Mouse (Mus musculus): ENCODE data around the gene Slc12a8. TPM values are rescaled to one million over a fixed set of nuclear protein-coding genes. Genes with fewer than 3 reads are reported as not detected.

Gene Slc12a8
- total RNA-seq, 2 experiments from 2014 or later, result 0.31 to 0.47 TPM

DNA sequence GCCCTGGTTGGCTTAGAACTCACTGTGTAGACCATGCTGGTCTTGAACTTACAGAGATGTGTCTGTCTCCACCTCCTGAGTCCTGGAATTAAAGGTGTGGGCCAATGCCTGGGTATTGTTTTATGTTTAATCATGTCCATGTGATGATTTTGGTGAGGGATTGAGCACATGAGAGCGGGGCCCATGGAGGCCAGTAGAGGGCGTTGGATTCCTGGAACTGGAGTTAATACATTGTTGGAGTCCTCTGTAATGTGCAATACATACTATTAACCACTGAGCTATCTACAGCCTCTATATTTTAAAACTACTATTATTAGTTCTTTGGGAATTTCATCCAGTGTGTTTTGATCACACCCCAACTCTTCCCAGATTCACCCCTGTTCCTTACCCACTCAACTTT, 27.2 kb downstream of the Slc12a8 start:
- no peak for DNase-seq

DNA sequence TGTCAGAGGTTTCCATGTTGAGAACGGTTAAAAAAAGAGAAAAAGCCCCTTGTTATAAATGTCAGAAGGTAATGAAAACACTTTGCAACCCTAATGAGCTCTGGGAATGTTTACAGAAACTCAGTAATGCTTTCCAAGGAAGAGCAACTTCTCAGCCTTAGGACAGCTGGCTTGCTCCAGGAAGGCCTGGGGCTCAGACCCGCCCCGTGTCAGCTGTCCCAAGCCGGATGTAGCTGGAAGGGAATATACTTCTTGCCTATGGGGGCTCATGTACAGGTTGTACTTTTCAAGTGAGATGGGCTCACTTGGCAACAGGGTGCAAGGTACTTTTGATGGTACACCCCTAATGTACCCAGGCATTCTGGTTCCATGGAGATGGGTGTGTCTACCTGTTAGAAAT, 28.4 kb downstream of the Slc12a8 start:
- DNase-seq, result no peak

DNA sequence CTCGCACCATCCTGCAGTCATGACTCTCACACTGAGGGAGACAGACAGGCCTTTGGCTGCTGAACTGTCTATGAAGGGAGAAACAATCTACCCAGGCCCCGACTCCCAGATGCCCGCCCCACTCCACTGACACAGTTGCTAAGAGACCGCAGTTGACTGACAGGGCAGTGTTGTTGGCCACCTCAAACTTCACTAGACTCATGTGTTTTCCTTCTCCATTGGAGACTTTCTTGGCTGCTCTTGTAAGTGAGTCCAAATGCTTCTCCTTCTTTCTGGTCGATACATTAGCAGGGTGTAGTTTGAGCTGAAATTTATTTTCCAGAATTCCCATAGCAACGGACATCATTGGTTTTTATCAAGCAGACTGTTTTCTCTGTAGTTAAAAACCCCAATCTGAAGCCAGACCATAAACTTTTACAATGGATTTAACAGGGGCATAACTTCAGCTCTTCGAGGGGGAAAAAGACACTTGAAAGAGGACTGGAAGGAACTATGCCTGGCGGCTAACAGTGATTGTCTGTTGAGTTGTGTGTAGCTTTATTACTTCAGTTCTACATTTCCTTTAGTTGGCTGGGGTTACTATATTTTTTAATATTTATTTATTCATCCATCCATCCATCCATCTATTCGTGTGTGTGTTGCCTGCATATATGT, 36.7 kb downstream of the Slc12a8 start:
- no peak for DNase-seq

DNA sequence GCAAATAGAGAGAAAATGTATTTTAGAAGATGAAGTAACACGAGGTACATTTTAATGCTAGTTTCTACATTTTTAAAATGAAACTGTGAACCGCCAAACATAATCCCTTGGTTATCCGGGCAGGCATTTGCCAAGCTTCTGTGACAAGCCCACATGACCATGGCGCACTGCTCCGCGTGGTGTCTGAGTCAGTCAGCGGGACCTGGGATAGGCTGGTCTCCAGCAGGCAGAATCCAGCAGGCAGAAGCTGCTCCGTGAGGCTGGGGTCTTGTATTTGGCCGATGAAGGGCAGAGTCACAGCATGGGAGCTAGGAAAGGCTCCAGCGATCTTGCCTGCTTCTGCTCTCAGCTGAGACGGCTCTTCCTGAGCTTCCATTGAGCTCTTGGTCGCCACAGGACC, 41.0 kb downstream of the Slc12a8 start:
- no peak for DNase-seq

DNA sequence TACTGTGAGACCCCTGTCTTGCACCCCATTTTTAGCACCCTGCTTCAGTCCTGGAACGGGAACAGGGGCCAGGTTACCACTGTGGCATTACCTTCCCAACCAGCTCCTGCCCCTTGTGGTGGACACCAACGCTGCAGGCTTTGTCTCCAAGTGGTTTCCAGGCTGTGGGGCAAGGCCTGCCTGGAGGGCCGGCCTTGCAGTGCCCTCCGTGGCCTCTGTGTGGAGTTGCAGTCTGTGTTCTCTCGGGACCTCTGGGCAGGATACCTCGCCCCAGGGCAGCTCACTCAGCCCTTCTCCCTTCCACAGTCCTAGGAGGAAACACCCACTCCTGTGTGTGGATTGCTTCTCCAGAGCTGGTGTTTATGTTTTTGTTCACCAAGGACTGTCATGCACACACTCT, 43.2 kb downstream of the Slc12a8 start:
- peak; percentile 93 for DNase-seq

DNA sequence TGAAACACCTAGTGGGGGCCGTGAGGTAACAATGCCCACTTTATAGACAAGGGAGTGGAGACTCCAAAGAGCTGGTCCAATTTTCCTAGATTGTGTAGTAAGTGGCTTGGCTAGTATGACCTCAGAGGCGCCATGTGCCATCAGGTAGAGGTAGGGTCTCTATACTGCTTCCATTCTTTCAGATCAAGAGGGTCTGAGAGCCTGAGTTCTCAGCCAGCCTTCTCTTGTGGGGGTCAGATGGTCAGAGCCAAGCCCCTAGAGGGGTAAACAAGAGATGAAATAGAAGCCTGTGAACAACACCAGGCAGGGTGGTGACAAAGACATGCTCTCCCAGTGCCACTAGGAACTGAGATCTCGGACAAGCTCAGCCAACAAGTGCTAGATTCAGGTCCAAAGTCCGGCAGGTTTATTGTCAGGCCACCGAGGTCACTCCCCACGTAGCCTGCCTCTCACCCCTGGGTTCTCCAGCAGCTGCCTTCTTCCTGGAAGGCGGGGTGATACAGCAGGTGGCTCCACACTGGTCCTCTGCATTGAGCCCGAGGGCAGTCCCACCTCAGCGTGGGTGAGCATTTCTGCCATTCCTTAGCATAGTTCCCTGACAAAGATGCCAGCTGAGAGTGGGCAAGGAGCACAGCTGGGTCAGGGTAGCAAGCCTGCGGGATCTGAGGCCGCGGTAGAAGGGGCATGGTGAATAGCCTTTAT, 44.3 kb downstream of the Slc12a8 start:
- DNase-seq, result no peak

DNA sequence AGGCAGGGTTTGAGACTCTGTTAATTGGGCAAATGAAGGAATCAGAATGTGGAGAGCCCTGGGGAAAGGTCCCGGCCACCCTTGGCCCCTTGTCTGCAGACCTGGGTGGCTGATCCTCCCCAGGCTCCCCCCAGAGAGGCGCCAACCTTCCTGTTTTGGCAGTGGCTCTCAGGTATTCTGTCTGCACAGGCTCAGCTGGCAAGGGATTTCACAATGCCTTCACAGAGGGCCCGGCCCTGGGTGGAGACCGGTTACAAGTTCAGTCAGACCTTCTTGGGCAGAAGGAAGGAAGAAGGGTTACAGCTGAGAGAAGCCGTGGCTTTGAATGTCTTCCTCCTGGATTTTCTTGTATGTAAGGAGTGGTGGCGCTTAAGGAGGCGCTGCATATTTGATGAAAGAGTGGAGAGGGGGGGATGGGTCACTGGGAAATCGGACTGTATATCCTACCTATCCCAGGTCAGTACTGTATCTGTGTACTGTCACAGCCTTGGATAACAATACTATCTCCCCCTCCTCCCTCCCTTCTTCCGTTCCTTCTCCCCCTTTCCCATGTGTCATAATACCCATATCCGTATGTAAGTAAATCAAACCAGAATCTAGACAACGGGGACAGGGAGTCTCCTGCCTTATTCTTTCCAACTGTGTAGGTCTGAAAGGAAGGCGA, 45.9 kb downstream of the Slc12a8 start:
- peak; percentile 67 to 84 for DNase-seq

DNA sequence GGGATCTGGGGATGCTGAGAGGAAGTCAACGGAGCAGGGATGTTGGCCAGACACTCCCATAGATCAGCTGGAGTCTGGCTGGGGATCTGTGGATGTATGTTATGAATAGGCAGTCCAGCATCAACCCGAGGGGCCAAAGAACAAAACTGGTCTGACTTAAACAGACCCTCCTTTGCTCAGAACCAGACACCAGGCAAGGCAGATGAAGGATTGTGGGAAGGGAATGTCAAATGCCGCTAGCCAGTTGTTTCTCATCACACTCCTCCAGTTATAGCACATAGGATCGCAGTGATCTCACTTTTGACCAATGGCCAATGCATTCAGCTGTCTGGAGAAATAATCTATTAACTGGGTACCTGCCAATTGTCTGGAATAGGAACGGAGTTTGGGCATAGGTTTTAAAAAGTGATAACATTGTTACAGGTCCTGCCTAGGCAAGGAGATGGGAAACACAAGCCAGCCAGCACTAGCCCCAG, 46.4 kb downstream of the Slc12a8 start:
- peak; percentile 56 to 68 for DNase-seq

DNA sequence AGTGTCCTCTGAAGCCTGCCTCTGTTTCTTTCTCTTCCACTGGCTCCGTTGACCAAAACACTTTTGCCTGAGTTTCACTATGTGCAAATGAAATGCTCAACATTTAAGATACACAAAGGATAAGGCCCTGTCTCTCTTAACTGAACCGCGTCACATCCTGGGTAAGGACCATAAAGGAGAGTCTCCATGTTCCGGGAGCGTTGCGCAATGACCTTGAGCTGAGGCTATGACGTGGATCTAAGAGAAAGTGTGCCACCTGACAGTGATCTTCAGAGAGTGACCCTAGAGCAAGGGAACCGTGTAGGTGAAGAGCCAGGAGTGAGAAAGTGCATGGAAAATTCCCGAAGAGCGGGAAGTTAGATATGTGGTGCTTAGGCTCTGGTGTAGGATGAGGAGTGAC, 49.3 kb downstream of the Slc12a8 start:
- no peak for DNase-seq

DNA sequence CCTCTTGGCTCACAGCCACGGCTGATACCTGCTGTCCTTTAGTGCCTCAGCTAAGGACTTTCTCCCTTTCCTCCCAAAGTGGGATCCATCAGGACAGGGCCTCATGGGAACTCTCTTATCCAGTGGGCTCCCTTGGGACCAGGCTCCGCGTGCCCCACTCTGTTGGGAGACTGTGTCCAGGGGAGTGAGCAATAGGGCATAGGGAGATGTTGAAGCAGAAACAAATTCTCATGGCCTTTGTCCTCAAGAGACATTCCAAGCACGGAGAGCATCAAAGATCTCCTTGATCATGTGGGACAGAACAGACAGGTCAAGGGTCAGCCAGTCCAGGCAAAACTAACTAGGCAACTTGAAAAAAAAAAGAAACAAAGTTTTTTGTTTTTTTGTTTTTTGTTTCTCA, 50.6 kb downstream of the Slc12a8 start:
- no peak for DNase-seq

DNA sequence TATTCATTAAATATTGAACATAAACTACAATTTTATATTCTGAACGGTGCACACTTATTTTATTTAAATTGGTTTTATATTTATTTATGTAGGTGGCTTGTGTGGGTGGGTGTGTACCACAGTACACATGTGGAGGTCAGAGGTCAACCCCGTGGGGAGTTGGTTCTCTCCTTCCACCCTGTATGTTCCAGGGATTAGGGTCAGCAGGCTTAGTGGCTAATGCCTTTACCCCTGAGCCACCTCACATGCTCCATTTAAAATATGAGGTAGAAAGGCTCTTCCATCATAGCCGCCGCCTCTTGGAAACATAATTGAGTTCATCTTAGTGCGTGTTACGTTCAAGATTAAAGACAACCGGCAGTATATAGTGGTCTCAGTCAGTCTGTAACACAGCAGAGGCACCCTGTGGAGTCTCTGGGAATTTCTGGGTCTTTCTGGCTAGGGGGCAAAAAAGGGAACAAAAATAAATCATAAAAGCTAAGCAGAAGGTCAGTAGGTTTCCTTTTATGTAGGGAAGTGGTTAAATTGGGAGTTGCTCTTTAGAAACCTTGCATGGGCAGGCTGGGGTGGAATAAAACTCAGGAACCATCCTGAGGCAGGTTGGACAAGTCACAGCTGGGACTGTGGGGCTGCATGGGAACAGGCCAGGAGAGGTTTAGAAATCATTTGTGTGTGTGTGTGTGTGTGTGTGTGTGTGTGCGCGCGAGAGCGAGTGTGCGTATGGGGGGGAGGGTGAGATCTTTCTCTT, 51.3 kb downstream of the Slc12a8 start:
- DNase-seq, result no peak

DNA sequence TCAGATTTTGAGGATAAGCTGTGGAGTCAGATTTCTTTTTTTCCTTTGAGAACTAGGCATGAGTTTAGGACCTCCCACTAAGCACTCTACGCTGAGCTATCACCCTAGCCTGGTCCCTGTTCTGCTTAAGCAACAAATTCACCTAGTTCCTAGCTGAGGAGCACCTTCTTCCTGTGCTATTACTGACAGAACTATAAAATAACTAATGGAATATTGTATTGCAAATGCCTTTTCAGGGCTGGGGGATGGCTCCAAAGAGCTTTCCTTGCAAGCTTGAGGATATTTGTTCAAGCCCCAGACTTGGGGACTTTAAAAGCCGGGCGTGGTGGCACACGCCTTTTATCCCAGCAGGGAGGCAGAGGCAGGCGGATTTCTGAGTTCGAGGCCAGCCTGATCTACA, 55.5 kb downstream of the Slc12a8 start:
- no peak for DNase-seq

DNA sequence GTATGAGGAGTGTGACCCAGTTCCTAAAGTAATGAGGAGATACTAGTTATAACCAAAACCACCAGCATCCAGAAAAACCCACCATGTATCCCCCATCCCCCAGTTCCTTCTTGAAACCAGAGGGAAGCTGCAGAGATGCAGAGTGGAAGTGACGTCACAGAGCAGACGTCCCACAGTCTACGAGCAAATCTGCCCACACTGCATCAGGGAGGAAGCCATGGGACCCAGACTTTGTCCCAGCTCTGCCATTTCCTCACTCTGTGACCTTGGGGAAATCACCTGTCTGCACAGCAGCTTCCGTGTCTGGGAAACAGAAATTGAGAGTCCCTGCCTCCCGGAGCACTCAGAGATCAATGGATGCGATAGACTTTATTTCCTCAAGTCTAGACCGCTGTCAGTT, 56.6 kb downstream of the Slc12a8 start:
- peak in 1 of 2 experiments; percentile 8 for DNase-seq

DNA sequence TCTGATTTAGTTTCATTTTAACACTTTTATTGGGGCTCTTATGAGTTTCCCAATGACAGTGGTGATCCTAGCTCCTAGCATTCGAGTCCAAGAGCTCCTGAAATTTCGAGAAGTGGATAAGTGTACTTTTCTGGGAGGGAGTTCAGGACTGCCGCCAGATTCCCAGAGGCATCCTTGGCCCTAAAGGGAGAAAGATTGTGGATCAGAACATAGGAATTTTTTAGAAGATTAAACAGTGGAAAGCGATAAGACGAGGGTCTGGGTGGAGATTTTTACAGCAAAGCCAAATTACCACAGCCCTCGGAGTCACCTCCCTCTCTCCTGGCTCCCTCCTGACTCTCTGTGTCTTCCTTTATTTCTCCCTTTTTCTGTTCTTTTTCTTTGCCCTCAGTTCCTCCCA, 58.6 kb downstream of the Slc12a8 start:
- DNase-seq, result peak; percentile 34 to 52

DNA sequence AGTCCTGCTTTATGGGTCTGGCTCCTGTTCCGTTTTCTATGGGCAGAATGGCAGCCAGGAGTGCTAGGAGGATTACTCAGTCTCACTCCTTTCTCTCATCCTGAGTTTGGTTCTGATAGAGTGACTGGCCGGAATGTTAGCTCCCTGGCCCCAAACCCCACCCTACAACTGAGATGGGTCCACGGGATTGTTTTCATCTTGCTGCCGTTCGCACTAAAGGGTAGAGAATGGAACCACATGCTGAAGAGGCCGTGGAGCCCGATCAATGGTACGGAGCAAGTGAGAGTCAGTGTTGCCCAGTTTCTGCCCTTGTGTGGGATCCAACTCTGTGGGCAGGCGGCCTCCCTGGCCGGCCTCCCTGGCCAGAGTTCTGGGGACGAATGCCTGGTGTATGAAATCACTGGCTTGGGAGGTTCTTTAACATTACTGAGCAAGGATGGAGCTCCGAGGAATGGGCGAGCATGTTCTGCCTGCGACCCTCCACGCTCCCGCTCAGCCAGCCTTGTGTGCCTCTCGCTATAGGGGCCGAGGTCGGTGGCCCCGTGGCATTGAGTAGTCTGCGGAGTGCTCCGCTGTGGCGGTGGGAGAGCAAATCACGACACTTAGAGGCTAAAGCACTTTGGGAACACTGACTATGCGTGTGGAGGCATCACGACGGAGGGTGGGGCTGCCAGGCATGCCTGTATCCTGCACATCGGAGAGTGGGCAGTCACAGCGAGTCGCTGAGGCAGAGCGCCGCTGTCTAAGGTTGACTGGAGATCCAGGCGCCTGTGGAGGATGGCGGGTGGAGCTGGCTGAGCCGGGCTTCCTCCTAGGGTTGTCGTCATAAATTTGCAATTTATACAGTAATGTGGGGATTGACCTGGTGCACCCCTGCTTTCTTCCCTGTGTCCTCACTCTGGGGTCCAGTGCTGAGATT, 59.4 kb downstream of the Slc12a8 start:
- peak; percentile 75 to 76 for DNase-seq

DNA sequence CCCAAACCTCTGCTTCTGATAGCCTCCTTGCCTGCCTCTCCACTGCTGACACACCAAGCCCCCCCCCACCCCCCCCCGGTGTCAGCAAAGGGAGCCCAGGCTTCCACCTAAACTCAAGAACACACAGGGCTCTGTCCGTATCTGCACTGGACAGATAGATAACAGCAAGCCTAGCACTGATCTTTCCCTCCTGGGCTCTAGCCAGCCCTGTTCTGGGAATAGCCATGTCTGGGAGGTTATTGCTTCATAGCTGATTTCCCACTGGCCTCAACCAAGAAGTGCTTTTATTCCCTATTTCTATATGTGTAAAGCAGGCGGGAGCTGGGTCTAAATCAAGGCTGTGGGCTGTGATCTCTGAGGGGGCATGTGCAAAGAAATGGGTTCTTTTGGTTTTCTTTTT, 61.3 kb downstream of the Slc12a8 start:
- DNase-seq, result peak; percentile 77 to 79

DNA sequence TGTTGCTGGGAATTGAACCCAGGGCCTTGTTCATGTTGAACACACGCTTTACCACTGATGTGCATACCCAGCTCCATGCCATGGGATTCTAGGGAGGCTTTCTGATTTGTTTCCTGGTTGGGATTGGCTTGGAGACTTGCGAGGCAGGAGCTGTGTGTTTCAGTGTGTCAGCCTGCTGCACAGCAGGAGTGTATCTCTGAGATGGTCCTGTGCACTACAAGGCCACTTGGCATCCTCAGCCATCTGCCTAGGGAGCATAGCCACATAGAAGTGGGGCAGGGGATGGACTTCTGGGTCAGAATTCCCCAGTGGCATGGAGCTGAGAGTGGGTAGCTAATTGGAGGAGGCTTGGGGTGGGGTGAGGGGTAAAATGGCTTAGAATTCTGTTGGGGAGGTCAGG, 63.2 kb downstream of the Slc12a8 start:
- DNase-seq, result no peak

DNA sequence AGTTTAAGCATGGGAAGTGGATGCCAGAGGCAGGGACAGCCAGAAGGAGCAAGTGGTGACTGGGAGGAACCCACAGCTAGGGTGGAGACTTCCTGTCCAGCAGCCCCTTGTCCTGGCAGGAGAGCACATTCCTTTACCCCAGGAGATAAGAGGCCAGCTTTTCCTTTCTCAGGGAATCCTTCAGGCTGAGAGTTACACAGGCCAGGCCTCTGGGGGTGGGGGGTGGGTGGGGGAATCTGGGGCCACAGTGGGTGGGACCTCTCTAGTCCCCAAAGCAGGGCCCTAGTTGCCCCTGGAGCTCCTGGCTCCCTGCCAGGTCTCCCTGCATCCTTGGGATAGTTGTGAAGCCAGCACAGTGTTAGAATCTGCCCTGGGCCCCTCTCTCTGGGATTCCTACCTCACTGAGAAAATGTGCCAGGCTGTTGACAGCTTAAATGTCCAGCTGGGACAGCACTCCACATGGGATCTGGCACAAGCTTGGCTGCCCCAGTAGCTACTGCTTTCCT, 63.7 kb downstream of the Slc12a8 start:
- DNase-seq, result peak; percentile 84 to 93

DNA sequence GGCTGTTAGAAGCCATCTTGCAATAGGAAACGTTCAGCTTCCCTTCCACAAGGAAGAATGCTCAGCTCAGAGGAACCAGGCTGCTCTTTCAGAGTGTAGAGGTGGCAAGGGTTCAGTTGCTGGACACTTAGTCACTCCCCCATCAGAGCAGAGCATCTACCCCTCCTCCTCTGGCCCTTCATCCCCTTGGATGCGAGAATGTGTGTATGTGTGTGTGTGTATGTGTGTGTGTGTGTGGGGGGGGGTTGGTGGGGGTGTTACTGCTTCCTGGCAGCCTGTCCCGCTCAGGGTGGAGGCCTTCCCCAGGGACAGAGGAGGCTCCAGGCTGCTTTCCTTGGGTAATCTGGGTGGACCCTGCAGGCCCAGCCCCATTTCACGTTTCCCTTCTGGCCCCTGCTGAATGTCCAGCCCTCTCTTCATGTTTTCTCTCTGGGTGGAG, 64.6 kb downstream of the Slc12a8 start:
- peak; percentile 82 to 93 for DNase-seq

DNA sequence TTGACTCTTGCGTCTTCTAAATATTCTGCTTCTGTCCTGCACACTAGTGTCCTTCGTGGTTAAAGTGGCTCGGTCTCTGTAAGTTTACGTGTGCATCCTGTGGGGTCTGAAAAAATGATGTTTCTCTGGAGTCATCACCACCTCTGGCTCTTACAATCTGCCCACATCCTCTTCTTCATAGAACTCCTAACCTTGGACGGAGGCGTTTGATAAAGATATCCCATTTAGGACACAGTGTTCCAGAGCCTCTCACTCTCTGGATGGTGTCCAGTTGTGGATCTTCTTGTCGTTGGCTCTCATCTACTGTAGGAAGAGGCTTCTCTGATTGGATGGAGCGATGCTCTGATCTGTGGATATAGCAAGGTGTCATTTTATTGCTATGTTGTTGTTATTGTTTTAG, 65.4 kb downstream of the Slc12a8 start:
- peak; percentile 66 to 79 for DNase-seq

DNA sequence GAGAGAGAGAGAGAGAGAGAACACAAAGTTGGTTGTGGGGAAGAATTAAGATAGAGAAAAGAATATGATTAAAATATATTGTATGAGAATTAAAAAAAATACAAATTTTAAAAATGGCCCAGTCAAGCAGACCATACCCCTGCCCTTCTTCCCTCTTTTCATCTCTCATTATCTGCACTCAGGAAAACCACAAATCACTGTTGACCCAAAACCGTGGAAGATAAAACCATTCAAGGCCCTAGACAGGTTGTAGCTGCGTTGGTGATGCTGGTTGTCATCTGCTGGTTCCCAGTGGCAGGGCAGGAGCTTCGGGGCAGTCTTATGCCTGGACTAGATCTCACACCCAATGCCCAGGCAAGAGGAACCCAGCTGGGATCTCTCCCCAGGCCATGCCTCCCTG, 66.2 kb downstream of the Slc12a8 start:
- DNase-seq, result no peak
